Mouse (Mus musculus) lung, embryonic 15.5 days (tissue): ENCODE measurements around the gene Rad17. TPM values are rescaled to one million over a fixed set of nuclear protein-coding genes. Genes with fewer than 3 reads are reported as not detected.

Source experiments
- ATAC-seq: fragments of 200-750 bp; cut with Nextera tagmentation; 2 replicates; pipeline ENCODE4 v1.8.0; 2017; ENCODE audit warnings: moderate number of reproducible peaks, borderline replicate concordance; ENCODE audit not compliant: low FRiP score, low TSS enrichment; ENCODE audit errors: extremely low read depth
- H3K27ac ChIP-seq: fragments of 300-500 bp; sonication (generic); 2 replicates; pipeline ENCODE4 v1.5.1; 2015; ENCODE audit warnings: moderate library complexity, mild to moderate bottlenecking, inconsistent platforms
- H3K27me3 ChIP-seq: fragments of 300-500 bp; sonication (generic); 2 replicates; pipeline ENCODE4 v1.6.1; 2015; ENCODE audit warnings: inconsistent platforms
- H3K36me3 ChIP-seq: fragments of 300-500 bp; sonication (generic); 2 replicates; pipeline ENCODE4 v1.6.1; 2015; ENCODE audit warnings: inconsistent platforms
- H3K4me1 ChIP-seq: fragments of 300-500 bp; sonication (generic); 2 replicates; pipeline ENCODE4 v1.6.1; 2015; ENCODE audit warnings: inconsistent platforms
- H3K4me2 ChIP-seq: fragments of 300-500 bp; sonication (generic); 2 replicates; pipeline ENCODE4 v1.6.1; 2015; ENCODE audit warnings: inconsistent platforms, mild to moderate bottlenecking, moderate library complexity
- H3K4me3 ChIP-seq: fragments of 300-500 bp; sonication (generic); 2 replicates; pipeline ENCODE4 v1.5.1; 2015; ENCODE audit warnings: mild to moderate bottlenecking, inconsistent platforms
- H3K9ac ChIP-seq: fragments of 300-500 bp; sonication (generic); 2 replicates; pipeline ENCODE4 v1.6.1; 2015; ENCODE audit warnings: inconsistent platforms
- H3K9me3 ChIP-seq: fragments of 300-500 bp; sonication (generic); 2 replicates; pipeline ENCODE4 v1.6.1; 2016; ENCODE audit warnings: inconsistent platforms
- WGBS: fragments of 180-500 bp; shearing (Covaris S2); methylation state at CpG from one replicate; pipeline ENCODE4 v1.1.7; 2015; 5-methylcytosine and 5-hydroxymethylcytosine counted together
- polyA plus RNA-seq: library from polyadenylated mRNA; unstranded; fragments of >200 nt; fragmentation: Nextera tagmentation; extraction: Ambion mirVana; gene quantifications from 2 replicates; pipeline ENCODE4 v1.2.1, GENCODE M21; 2015

Rad17 gene
- 20.9 and 21.3 TPM in 2 replicates for polyA plus RNA-seq

GRCm38 (mm10) chr13:100650550-100651438 lies at the start of gene Rad17, which contains the start of gene Ak6:
TSS of gene Rad17 (minus strand) at chr13:100651051.
TSS of gene Ak6 (plus strand) at chr13:100650979.
- Histone ChIP-seq H3K9me3 (no peaks in the 10 kb centered on the region), H3K4me3 (peak within 1 kb of the TSS; percentile 83), H3K9ac (peak within 1 kb of the TSS; percentile 96), H3K27me3 (no peaks in the 10 kb centered on the region), H3K36me3 (peaks cover 23% of the 10 kb centered on the region), H3K4me2 (peak within 1 kb of the TSS; percentile 77), H3K4me1 (peaks cover 5% of the 10 kb centered on the region), H3K27ac (peak within 1 kb of the TSS; percentile 93)
- under 1% methylated on average over 73 of the region's 73 CpGs for WGBS
- ATAC-seq: peak; percentile 98

DNA sequence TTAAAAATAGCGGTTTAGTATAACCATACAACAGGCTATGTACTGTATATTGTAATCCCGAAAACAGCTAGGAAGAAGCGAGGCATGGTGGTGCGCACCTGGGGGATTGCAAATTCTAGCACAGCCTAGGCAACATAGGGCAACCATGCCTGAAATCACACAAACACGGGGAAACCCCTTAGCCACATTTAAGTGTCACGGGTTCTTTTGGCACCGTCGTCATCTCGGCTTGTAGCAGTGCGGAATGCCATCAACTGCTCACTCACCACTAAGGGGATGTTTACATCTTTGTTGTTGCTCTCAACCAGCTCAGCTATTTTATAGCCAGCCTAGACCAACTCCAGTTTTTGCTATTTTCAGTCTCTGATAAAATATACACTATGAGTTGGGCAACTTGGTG lies 48.0 kb upstream of the Rad17 start:
- no peaks in the 10 kb centered on the region for H3K4me1 ChIP-seq
- 89% methylated on average over 10 of the region's 10 CpGs for WGBS

DNA sequence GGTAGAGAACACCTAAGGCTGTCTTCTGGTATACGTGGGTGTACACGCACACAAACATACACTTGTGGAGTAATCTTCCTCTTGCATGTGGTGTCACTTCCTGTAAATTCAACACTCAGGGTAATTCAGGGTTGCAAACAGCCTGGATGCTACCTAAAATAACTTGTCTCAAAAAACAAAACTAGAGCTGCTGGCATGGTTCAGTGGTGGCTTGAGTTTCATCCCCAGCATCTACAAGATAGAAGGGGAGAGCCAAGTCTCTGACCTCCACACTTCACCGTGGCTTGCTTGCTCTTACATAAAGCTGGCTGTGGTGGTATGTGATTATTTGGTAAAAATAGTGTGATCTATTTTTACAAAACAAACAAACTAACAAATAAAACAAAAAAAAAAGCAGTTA lies 46.7 kb upstream of the Rad17 start:
- Histone ChIP-seq H3K4me3 (no peak overlapping the region), H3K9me3 (no peaks in the 10 kb centered on the region), H3K27me3 (no peaks in the 10 kb centered on the region), H3K4me1 (no peaks in the 10 kb centered on the region), H3K36me3 (peaks cover 57% of the 10 kb centered on the region), H3K4me2 (no peak overlapping the region), H3K27ac (no peak overlapping the region), H3K9ac (no peak overlapping the region)
- 90% methylated on average over 3 of the region's 3 CpGs for WGBS
- no peak for ATAC-seq

More for the DNA sequence above, 48.0 kb upstream of the Rad17 start:
- H3K27ac ChIP-seq: no peak overlapping the region
- H3K9me3 ChIP-seq: no peaks in the 10 kb centered on the region
- no peak overlapping the region for H3K4me3 ChIP-seq
- H3K9ac ChIP-seq: no peak overlapping the region
- no peak for ATAC-seq
- H3K27me3 ChIP-seq: no peaks in the 10 kb centered on the region
- no peak overlapping the region for H3K4me2 ChIP-seq
- peaks cover 70% of the 10 kb centered on the region for H3K36me3 ChIP-seq

DNA sequence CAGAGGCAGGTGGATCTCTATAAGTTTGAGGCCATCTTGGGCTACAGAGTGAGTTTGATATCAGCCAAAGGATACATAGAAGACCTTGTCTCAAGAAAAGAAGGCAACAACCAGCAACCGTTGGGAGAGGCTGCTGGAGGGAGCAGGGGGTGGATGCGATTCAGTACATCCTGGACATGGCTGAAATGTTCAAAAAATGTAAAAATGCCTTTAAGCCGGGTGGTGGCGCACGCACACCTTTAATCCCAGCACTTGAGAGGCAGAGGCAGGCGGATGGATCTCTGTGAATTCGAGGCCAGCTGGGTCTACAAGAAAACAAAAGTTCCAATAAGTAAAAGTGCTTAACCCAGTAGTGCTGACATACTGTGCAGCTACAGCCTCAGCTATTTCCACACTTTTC lies 36.7 kb upstream of the Rad17 start:
- Histone ChIP-seq H3K27me3 (no peaks in the 10 kb centered on the region), H3K9me3 (no peaks in the 10 kb centered on the region), H3K36me3 (no peaks in the 10 kb centered on the region), H3K27ac (no peak overlapping the region), H3K4me2 (no peak overlapping the region), H3K4me1 (no peaks in the 10 kb centered on the region), H3K9ac (no peak overlapping the region), H3K4me3 (no peak overlapping the region)
- no peak for ATAC-seq
- WGBS: 56% methylated on average over 7 of the region's 7 CpGs

GRCm38 (mm10) chr13:100684355-100684754 lies 33.5 kb upstream of the Rad17 start:
- Histone ChIP-seq H3K27me3 (no peaks in the 10 kb centered on the region), H3K27ac (no peak overlapping the region), H3K9me3 (no peaks in the 10 kb centered on the region), H3K4me2 (no peak overlapping the region), H3K9ac (no peak overlapping the region), H3K4me1 (no peaks in the 10 kb centered on the region), H3K4me3 (no peak overlapping the region), H3K36me3 (no peaks in the 10 kb centered on the region)
- 69% methylated on average over 2 of the region's 2 CpGs for WGBS
- no peak for ATAC-seq

GRCm38 (mm10) chr13:100682837-100683236 lies 32.0 kb upstream of the Rad17 start:
- H3K9me3 ChIP-seq: no peaks in the 10 kb centered on the region
- H3K4me1 ChIP-seq: no peaks in the 10 kb centered on the region
- no peak for ATAC-seq
- no peaks in the 10 kb centered on the region for H3K27me3 ChIP-seq
- 79% methylated on average over 2 of the region's 2 CpGs for WGBS
- H3K9ac ChIP-seq: no peak overlapping the region
- no peak overlapping the region for H3K4me3 ChIP-seq
- H3K36me3 ChIP-seq: no peaks in the 10 kb centered on the region
- no peak overlapping the region for H3K4me2 ChIP-seq
- H3K27ac ChIP-seq: no peak overlapping the region

- Histone ChIP-seq H3K27ac (no peak overlapping the region), H3K4me1 (no peaks in the 10 kb centered on the region), H3K36me3 (no peaks in the 10 kb centered on the region), H3K27me3 (no peaks in the 10 kb centered on the region), H3K9ac (no peak overlapping the region), H3K4me2 (no peak overlapping the region), H3K9me3 (no peaks in the 10 kb centered on the region), H3K4me3 (no peak overlapping the region)
- 85% methylated on average over 8 of the region's 8 CpGs for WGBS
- ATAC-seq: no peak
Measured at GRCm38 (mm10) chr13:100681615-100682014, 30.8 kb upstream of the Rad17 start.

DNA sequence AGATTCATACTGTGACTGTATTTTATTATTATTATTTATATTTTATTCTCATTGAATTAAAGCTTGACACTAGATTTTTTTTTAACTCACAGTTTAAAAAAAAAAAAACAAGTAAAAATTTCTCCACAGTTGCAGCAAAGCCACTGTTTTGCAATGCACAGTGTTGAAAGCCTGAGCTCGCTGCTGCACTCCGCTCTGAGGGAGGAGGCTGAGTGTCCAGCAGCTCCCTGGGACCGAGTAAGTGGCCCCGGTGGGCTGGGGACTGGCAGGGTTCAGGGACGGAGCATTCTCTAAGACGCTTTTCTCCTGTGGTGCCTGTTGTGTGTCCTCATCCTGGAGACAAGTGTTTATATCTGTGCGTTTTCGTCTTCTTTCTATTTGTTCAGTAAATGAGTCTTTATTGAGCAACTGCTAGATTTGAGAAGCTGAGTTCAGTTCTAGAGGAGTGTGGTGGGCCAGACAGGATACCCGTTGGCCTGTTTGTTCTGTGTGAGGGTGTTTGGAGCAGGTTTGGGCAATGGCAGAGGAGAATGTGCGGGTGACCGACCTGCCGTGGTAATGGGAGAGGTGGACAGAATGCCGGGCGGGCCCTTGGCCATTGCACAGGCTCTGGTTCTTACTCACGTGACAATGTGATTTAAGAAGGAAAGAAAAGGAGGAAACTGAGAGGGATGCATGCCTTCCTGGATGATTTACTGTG lies 25.2 kb upstream of the Rad17 start:
- Histone ChIP-seq H3K9ac (no peak overlapping the region), H3K9me3 (no peaks in the 10 kb centered on the region), H3K27ac (no peak overlapping the region), H3K36me3 (no peaks in the 10 kb centered on the region), H3K4me2 (no peak overlapping the region), H3K27me3 (no peaks in the 10 kb centered on the region), H3K4me1 (no peaks in the 10 kb centered on the region), H3K4me3 (no peak overlapping the region)
- 81% methylated on average over 15 of the region's 15 CpGs for WGBS
- ATAC-seq: no peak

DNA sequence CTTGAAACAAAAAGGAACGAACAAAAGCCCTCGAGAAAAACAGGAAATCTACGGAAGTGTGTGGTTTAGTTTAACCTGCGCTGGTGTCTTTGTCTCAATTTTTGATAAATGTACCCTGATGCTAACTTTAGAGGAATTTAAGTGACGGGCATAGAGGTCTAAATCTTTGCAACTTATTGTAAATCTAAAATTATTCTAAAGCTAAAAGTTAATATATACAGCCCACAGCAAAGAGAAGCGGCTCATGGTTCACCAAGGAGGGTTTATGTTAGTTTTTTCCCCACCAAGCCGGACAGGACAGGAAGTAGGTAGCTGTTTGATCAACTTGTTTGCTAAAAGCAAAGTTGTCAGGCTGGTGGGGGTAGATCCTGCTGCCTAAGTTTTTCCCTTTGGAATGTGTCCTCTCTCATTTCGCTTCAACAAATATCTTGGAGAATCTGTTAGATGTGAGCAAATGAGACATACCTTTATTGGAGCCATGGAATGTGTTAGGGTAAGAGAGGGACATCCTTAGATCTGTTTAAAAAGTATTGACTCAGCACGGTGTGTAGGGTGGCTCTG lies 19.4 kb upstream of the Rad17 start:
- ATAC-seq: no peak
- H3K27ac ChIP-seq: peak overlapping the region; percentile 87
- 20% methylated on average over 9 of the region's 9 CpGs for WGBS
- peaks cover 15% of the 10 kb centered on the region; the same call in 1 of the 2 replicates for H3K36me3 ChIP-seq
- H3K4me2 ChIP-seq: peak overlapping the region; percentile 83
- H3K4me3 ChIP-seq: peak overlapping the region; percentile 57
- no peaks in the 10 kb centered on the region for H3K27me3 ChIP-seq
- no peaks in the 10 kb centered on the region for H3K9me3 ChIP-seq
- peak overlapping the region; percentile 52 for H3K9ac ChIP-seq
- peaks cover 3% of the 10 kb centered on the region; the same call in 1 of the 2 replicates for H3K4me1 ChIP-seq

GRCm38 (mm10) chr13:100669291-100670022 lies 18.6 kb upstream of the Rad17 start, which contains the start of gene Ccdc125:
TSS of gene Ccdc125 (plus strand) at chr13:100669717.
- Histone ChIP-seq H3K9me3 (no peaks in the 10 kb centered on the region), H3K27me3 (no peaks in the 10 kb centered on the region), H3K27ac (peak within 1 kb of the TSS; percentile 87), H3K9ac (peak within 1 kb of the TSS; percentile 52), H3K4me3 (peak within 1 kb of the TSS; percentile 57), H3K36me3 (peaks cover 15% of the 10 kb centered on the region; the same call in 1 of the 2 replicates), H3K4me2 (peak within 1 kb of the TSS; percentile 83), H3K4me1 (peaks cover 3% of the 10 kb centered on the region; the same call in 1 of the 2 replicates)
- under 1% methylated on average over 44 of the region's 44 CpGs for WGBS
- peak; percentile 74 for ATAC-seq

DNA sequence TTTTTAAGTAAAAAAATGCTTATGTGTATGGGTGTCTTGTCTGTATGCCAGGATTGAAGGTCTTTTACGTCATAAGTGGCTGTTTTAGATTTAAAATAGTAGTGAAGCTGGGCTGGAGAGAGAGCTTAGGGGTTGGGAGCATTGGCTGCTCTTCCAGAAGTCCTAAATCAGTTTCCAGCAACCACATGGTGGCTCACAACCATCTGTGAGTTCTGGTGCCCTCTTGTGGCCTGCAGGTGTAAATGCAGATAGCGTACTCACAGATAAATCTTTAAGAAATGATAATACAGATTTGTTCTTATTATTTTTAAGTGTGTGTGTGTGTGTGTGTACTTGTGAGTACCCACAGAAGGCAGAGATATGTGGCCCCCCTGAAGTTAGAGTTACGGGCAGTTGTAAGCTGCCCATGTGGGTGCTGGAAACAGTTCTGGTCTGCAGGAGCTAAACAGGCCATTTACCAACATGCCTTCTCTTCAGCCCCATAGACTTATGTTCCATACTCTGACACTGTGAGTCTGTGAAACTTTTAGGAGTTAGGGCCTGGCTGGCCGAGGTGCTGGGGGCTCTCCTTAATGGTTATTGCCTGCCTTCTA lies 9.1 kb upstream of the Rad17 start:
- Histone ChIP-seq H3K27ac (no peak overlapping the region), H3K9me3 (no peaks in the 10 kb centered on the region), H3K4me3 (no peak overlapping the region), H3K4me2 (no peak overlapping the region), H3K9ac (no peak overlapping the region), H3K36me3 (peaks cover 9% of the 10 kb centered on the region), H3K27me3 (no peaks in the 10 kb centered on the region), H3K4me1 (no peaks in the 10 kb centered on the region)
- WGBS: 45% methylated on average over 4 of the region's 4 CpGs
- peak; percentile 55; the same call in 1 of the 2 replicates for ATAC-seq
